Comparison of ENCODE assay signal across 28 mouse cellular contexts in the genomic region with DNA sequence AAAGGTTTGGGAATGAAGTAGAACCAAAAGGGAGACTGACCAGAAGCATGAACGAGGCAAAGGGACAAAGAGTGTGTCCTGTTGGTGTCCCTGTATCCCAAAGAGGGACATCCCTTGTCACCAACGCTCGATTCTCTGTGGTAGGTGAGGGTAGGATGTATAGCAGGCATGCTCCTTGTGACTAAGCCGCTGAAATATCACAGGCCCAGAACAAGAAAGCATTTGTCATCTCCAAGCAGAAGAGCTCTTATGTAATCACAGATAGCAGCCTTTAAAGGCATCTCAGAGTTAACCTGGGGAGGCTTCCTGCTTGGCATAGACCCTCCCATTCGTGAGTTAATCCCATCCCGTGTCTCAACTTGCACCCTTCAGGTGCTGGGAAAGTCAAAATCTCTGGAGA. TPM values are rescaled to one million over a fixed set of nuclear protein-coding genes. Genes with fewer than 3 reads are reported as not detected.
"Had no signal": no experiment of that assay in that cellular context is flagged by ENCODE, and none has a peak within 500 bp of the region (broad histone marks: within the 10 kb centered on the region; RNA-seq: fewer than 3 reads in every experiment).

No protein-coding gene starts in this region.

- ATAC-seq: hindbrain, embryonic 16.5 days; inflammation-experienced regulatory T-cells, adult 6 months; intestine, embryonic 15.5 days; intestine, postnatal 0 days; liver, embryonic 12.5 days had no signal

- DNase-seq: gastrocnemius, adult 2 months; gastrocnemius, postnatal 10 days; gastrocnemius, postnatal 25 days; heart, adult 18-20 months; heart, postnatal 10 days; heart, postnatal 4 days; kidney, adult 18-20 months; kidney, adult 8-10 months; kidney, postnatal 10 days; kidney, postnatal 36 days; layer of hippocampus, adult 9-11 months; layer of hippocampus, postnatal 36 days; left cerebral cortex, postnatal 4 days had no signal

- H3K4me1 ChIP-seq: heart, embryonic 10.5 days; heart, embryonic 12.5 days; hindbrain, embryonic 12.5 days; intestine, embryonic 15.5 days; limb, embryonic 15.5 days; liver, embryonic 12.5 days had no signal

- H3K27ac ChIP-seq: gastrocnemius, adult 2 months; heart, embryonic 10.5 days; hindbrain, embryonic 10.5 days; hindbrain, embryonic 12.5 days; hindbrain, embryonic 14.5 days; intestine, embryonic 15.5 days; limb, embryonic 13.5 days; limb, embryonic 15.5 days; liver, embryonic 12.5 days; liver, embryonic 14.5 days had no signal

- H3K4me3 ChIP-seq: gastrocnemius, adult 2 months; heart, embryonic 10.5 days; heart, embryonic 12.5 days; hindbrain, embryonic 10.5 days; hindbrain, embryonic 12.5 days; intestine, embryonic 15.5 days; limb, embryonic 13.5 days; limb, embryonic 15.5 days; liver, embryonic 12.5 days had no signal

RNA-seq across cellular contexts. Expression of a gene that starts 8.8 kb away (rescaled TPM):
- total RNA-seq: gastrocnemius, adult 2 months; gastrocnemius, postnatal 25 days; granulocyte monocyte progenitor cell, adult 5-6 weeks; liver, adult 2 months had no signal
- polyA plus RNA-seq: heart, embryonic 12.5 days; inflammation-experienced regulatory T-cells, adult 6 months; liver, adult 2 months had no signal
